Mouse (Mus musculus) adrenal gland, adult 18-20 months (tissue): ENCODE measurements around the gene Tmem184c. TPM values are rescaled to one million over a fixed set of nuclear protein-coding genes. Genes with fewer than 3 reads are reported as not detected.

Source experiments
- total RNA-seq, 2 experiments: library from RNA; stranded (reverse); gene quantifications; 1 replicate in 1 of 2; 2 replicates in 1 of 2; pipeline ENCODE4 v1.2.3; 2021

Gene Tmem184c
- total RNA-seq, 2 experiments from 2014 or later: 24.4 to 31.3 TPM

Other genes with a start within 250 kb of the Tmem184c start
- gene Arhgap10, start 92.7 kb downstream of the Tmem184c start, total RNA-seq: 10 to 100 TPM; 12.3 to 26.2 TPM
- gene Prmt9, start 61.3 kb downstream of the Tmem184c start, total RNA-seq: 10 to 100 TPM; 13.5 to 19.6 TPM
- 10 to 100 TPM; 21.5 to 21.9 TPM for gene Ednra, start 113.8 kb upstream of the Tmem184c start, total RNA-seq